Mouse (Mus musculus): Measurements from ENCODE around the gene Cacna1d. TPM values are rescaled to one million over a fixed set of nuclear protein-coding genes. Genes with fewer than 3 reads are reported as not detected.

The Cacna1d gene
- total and polyA plus RNA-seq, 3 experiments: not detected

- TF ChIP-seq SIN3A (IDR thresholded peaks at IDR 0.05; ENCODE audit: low read length) (0 out of 2 replicates have a peak, but pooled peaks have one; percentile 19), GATA1 (IDR thresholded peaks at IDR 0.05; ENCODE audit: low read depth, low read length) (no peak), RCOR1 (IDR thresholded peaks at IDR 0.05; ENCODE audit: low read depth, low read length) (no peak), ZC3H11A (IDR thresholded peaks at IDR 0.05; ENCODE audit: low read depth, low read length) (no peak), JUND (IDR thresholded peaks at IDR 0.05; ENCODE audit: low read depth, low read length) (peak; percentile 66; the same call in 1 of the 2 replicates), TCF12 (IDR thresholded peaks at IDR 0.05; ENCODE audit: low read depth, low read length) (no peak), E2F4 (IDR thresholded peaks at IDR 0.05; ENCODE audit: borderline replicate concordance, low read depth, low read length) (no peak), CHD2 (IDR thresholded peaks at IDR 0.05; ENCODE audit: low read length) (no peak), ELF1 (IDR thresholded peaks at IDR 0.05; ENCODE audit: low read depth, low read length) (no peak)
These were observed 33.4 kb downstream of the Cacna1d start (continued) for GRCm38 (mm10) chr14:30457897-30458296.

GRCm38 (mm10) chr14:30457436-30457835, 33.8 kb downstream of the Cacna1d start:
- H3K27ac ChIP-seq (ENCODE audit: control insufficient read depth, low read depth, low read length): no peak overlapping the region
- no peaks in the 10 kb centered on the region for H3K79me2 ChIP-seq (ENCODE audit: control insufficient read depth, insufficient read depth, low read length, poor library complexity)
- no peak for DNase-seq (ENCODE audit: low read depth, low spot score)
- peaks cover 0 to 5% of the 10 kb centered on the region in 2 experiments; a peak in 2 of 4 replicates for H3K36me3 ChIP-seq (ENCODE audit: control insufficient read depth in 1 of 2, insufficient read depth in 2 of 2, low read length in 2 of 2)
- peaks cover 6 to 8% of the 10 kb centered on the region in 2 experiments for H3K27me3 ChIP-seq (ENCODE audit: control insufficient read depth in 1 of 2, insufficient read depth in 2 of 2, low read length in 2 of 2)
- no peak overlapping the region for H3K9ac ChIP-seq (ENCODE audit: control insufficient read depth, low read depth, low read length, poor library complexity, severe bottlenecking)
- H3K4me1 ChIP-seq (ENCODE audit: control insufficient read depth in 1 of 2, insufficient read depth in 2 of 2, low read length in 2 of 2): peaks cover 0 to 13% of the 10 kb centered on the region in 2 experiments; a peak in 2 of 4 replicates
- H3K4me3 ChIP-seq (ENCODE audit: control insufficient read depth in 1 of 2, insufficient read depth in 1 of 2, low read depth in 2 of 2, low read length in 2 of 2): no peak overlapping the region
- H3K9me3 ChIP-seq (replicated peaks; ENCODE audit: insufficient read depth, low read length): no peaks in the 10 kb centered on the region
- TF ChIP-seq MYB (IDR thresholded peaks at IDR 0.05; ENCODE audit: low read depth, low read length): no peak
- TF ChIP-seq KAT2A (conservative IDR thresholded peaks at IDR 0.05; ENCODE audit: low read depth, low read length): no peak
- no peak for TF ChIP-seq CTCF (IDR thresholded peaks at IDR 0.05 in 2 of 3, conservative IDR thresholded peaks at IDR 0.05 in 1 of 3; ENCODE audit: control insufficient read depth in 1 of 3, insufficient read depth in 1 of 3, low read depth in 2 of 3, low read length in 3 of 3, poor library complexity in 1 of 3, severe bottlenecking in 1 of 3)
- TF ChIP-seq ZC3H11A (IDR thresholded peaks at IDR 0.05; ENCODE audit: low read depth, low read length): no peak
- TF ChIP-seq USF2 (IDR thresholded peaks at IDR 0.05; ENCODE audit: borderline replicate concordance in 1 of 2, insufficient read depth in 1 of 2, low read depth in 1 of 2, low read length in 2 of 2): no peak
- TF ChIP-seq GATA1 (IDR thresholded peaks at IDR 0.05; ENCODE audit: low read depth, low read length): no peak
- no peak for TF ChIP-seq MEF2A (IDR thresholded peaks at IDR 0.05; ENCODE audit: extremely low read depth, insufficient replicate concordance, low read depth, low read length, poor library complexity, severe bottlenecking)
- no peak for TF ChIP-seq ELF1 (IDR thresholded peaks at IDR 0.05; ENCODE audit: low read depth, low read length)
- TF ChIP-seq USF1 (IDR thresholded peaks at IDR 0.05; ENCODE audit: low read depth, low read length): no peak
- no peak for TF ChIP-seq JUND (IDR thresholded peaks at IDR 0.05; ENCODE audit: low read depth, low read length)
- TF ChIP-seq GABPA (IDR thresholded peaks at IDR 0.05; ENCODE audit: low read depth, low read length): no peak
- TF ChIP-seq POLR2AphosphoS5 (IDR thresholded peaks at IDR 0.05; ENCODE audit: borderline replicate concordance, low read depth, low read length): no peak
- no peak for TF ChIP-seq POLR2A (IDR thresholded peaks at IDR 0.05; ENCODE audit: control insufficient read depth in 1 of 2, insufficient read depth in 1 of 2, low read depth in 1 of 2, low read length in 2 of 2, poor library complexity in 1 of 2)
- no peak for TF ChIP-seq POLR2AphosphoS2 (IDR thresholded peaks at IDR 0.05; ENCODE audit: low read length)
- no peak for TF ChIP-seq ZMIZ1 (IDR thresholded peaks at IDR 0.05; ENCODE audit: low read depth, low read length)
- TF ChIP-seq MAZ (IDR thresholded peaks at IDR 0.05; ENCODE audit: low read depth, low read length): no peak
- no peak for TF ChIP-seq MAX (IDR thresholded peaks at IDR 0.05; ENCODE audit: low read length)
- no peak for TF ChIP-seq TBP (IDR thresholded peaks at IDR 0.05; ENCODE audit: low read depth, low read length)
- TF ChIP-seq ZKSCAN1 (IDR thresholded peaks at IDR 0.05; ENCODE audit: low read depth, low read length): no peak
- TF ChIP-seq NRF1 (IDR thresholded peaks at IDR 0.05; ENCODE audit: insufficient read depth, low read depth, low read length, poor library complexity, severe bottlenecking): no peak

All from MEL (cell line).